Mouse (Mus musculus): ENCODE measurements at regions not wholly inside any gene's neighbourhood (a gene's known extent, or its start where the extent isn't known, plus 50 kb on each side); places are given as distances from the start of the nearest gene placed in this dataset.
"Not testable (repeated sequence)": the region's sequence is repeated elsewhere in the genome, so short reads cannot be mapped to it uniquely, and the experiment has no call there.

DNA sequence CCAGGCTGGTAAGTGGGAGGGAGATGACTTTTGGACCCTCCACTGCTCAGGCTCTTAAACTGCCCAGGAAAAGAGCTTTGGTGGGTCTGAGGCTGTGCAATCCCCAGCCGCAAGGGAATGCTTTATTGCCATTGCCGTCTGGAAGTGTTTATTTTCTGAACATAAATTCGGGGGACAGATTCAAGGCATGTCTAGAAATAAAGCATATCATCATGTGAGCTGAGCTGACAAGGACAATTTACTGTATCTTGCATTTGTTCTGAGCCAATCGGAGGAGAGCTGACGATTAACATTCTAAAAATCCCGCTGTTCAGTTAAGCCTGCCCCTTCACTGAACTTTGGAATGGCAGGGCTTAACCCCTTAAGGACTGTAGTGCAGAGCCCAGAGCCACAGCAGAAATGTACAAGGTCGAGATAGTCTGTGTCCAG, 979.3 kb downstream of the Bcl11a start:
- peak; percentile 76 for ATAC-seq
- H3K27me3 ChIP-seq: no peaks in the 10 kb centered on the region
- H3K9me3 ChIP-seq: no peaks in the 10 kb centered on the region; the same call in 1 of the 2 replicates
- 0 out of 2 replicates have a peak overlapping the region, but pooled peaks have one; percentile 19 for H3K9ac ChIP-seq (replicated peaks)
- H3K4me2 ChIP-seq (replicated peaks): peak overlapping the region; percentile 42
- no peak overlapping the region; the same call in 1 of the 2 replicates for H3K4me3 ChIP-seq (replicated peaks)
- WGBS: 6% methylated on average over 7 of the region's 7 CpGs
- no peak overlapping the region for H3K27ac ChIP-seq
- peaks cover 9% of the 10 kb centered on the region for H3K4me1 ChIP-seq (replicated peaks)
- no peaks in the 10 kb centered on the region for H3K36me3 ChIP-seq

DNA sequence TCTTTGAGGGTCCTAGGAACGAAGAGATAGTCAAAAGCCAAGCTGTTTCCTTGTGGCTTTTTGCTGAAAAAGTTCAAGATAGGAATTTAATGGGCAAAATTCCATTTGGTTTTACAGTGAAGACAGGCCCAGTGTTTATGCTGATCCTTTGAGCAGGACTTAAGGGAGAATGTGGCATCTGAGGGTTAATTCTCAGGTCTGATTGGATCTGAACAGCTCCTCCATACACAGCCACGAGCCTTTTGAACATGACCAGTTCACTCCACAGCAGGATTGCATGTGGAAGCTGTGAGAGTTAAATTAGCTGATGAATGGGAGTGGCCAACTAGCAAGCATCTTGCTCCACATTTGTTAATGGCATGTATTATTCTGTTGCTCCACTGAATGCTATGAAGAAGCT, 979.7 kb downstream of the Bcl11a start:
- Histone ChIP-seq H3K27ac (no peak overlapping the region), H3K9ac (replicated peaks) (no peak overlapping the region), H3K4me1 (replicated peaks) (peaks cover 9% of the 10 kb centered on the region), H3K9me3 (no peaks in the 10 kb centered on the region; the same call in 1 of the 2 replicates), H3K27me3 (no peaks in the 10 kb centered on the region), H3K36me3 (no peaks in the 10 kb centered on the region), H3K4me3 (replicated peaks) (no peak overlapping the region), H3K4me2 (replicated peaks) (peak overlapping the region; percentile 42)
- WGBS: 12% methylated on average over 2 of the region's 2 CpGs
- ATAC-seq: peak; percentile 45; the same call in 1 of the 2 replicates

DNA sequence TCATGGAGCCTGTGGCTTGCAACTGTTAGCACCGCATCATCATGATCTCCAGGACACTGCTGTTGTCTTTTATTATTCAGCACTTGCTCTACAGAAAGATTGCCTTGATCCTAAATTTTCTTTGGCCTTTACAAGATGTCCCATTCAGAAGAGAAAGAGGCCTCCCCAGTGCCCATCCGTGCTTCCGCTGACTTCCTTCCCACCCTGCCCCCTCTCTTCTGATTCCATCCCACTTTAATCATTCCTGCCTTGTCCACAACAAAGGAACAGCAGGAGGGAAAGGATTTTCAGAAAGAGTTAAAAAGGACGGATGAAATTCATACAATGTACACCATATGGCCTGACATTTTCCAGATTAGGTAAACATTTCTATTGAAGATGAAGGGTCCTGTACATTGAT, 985.2 kb downstream of the Bcl11a start:
- H3K4me2 ChIP-seq (replicated peaks): no peak overlapping the region
- H3K36me3 ChIP-seq: no peaks in the 10 kb centered on the region
- H3K4me1 ChIP-seq (replicated peaks): peaks cover 11% of the 10 kb centered on the region
- ATAC-seq: no peak
- no peaks in the 10 kb centered on the region for H3K9me3 ChIP-seq
- WGBS: 16% methylated on average over 4 of the region's 4 CpGs
- H3K4me3 ChIP-seq (replicated peaks): no peak overlapping the region
- H3K27me3 ChIP-seq: no peaks in the 10 kb centered on the region
- no peak overlapping the region; the same call in 1 of the 2 replicates for H3K27ac ChIP-seq
- no peak overlapping the region for H3K9ac ChIP-seq (replicated peaks)

GRCm38 (mm10) chr11:25063978-25064377, 986.1 kb downstream of the Bcl11a start:
- no peaks in the 10 kb centered on the region for H3K36me3 ChIP-seq
- H3K4me2 ChIP-seq (replicated peaks): no peak overlapping the region
- H3K9ac ChIP-seq (replicated peaks): no peak overlapping the region
- peaks cover 11% of the 10 kb centered on the region for H3K4me1 ChIP-seq (replicated peaks)
- H3K4me3 ChIP-seq (replicated peaks): no peak overlapping the region
- H3K27me3 ChIP-seq: no peaks in the 10 kb centered on the region
- no peaks in the 10 kb centered on the region for H3K9me3 ChIP-seq
- no peak overlapping the region for H3K27ac ChIP-seq
- ATAC-seq: no peak
- WGBS: 83% methylated on average over 2 of the region's 2 CpGs

GRCm38 (mm10) chr11:25099976-25100375, 1022.1 kb downstream of the Bcl11a start:
- not testable (repeated sequence) for H3K4me1 ChIP-seq (replicated peaks); H3K36me3 ChIP-seq; H3K9me3 ChIP-seq; H3K4me3 ChIP-seq (replicated peaks); H3K9ac ChIP-seq (replicated peaks); H3K4me2 ChIP-seq (replicated peaks); ATAC-seq; H3K27me3 ChIP-seq; H3K27ac ChIP-seq
- 93% methylated on average over 3 of the region's 3 CpGs for WGBS

- no peak overlapping the region for H3K4me2 ChIP-seq (replicated peaks)
Measured at GRCm38 (mm10) chr11:25104432-25104831, 1026.6 kb downstream of the Bcl11a start.

GRCm38 (mm10) chr11:25124458-25124857, 1046.6 kb downstream of the Bcl11a start:
- Histone ChIP-seq H3K4me1 (replicated peaks) (no peaks in the 10 kb centered on the region), H3K9me3 (no peaks in the 10 kb centered on the region), H3K9ac (replicated peaks) (no peak overlapping the region), H3K36me3 (no peaks in the 10 kb centered on the region), H3K4me3 (replicated peaks) (no peak overlapping the region), H3K27me3 (no peaks in the 10 kb centered on the region), H3K27ac (no peak overlapping the region), H3K4me2 (replicated peaks) (no peak overlapping the region)
- no peak for ATAC-seq
- WGBS: 60% methylated on average over 2 of the region's 2 CpGs

More at GRCm38 (mm10) chr11:25104432-25104831, 1026.6 kb downstream of the Bcl11a start:
- no peak overlapping the region for H3K4me3 ChIP-seq (replicated peaks)
- H3K9me3 ChIP-seq: no peaks in the 10 kb centered on the region
- no peaks in the 10 kb centered on the region for H3K36me3 ChIP-seq
- WGBS: 86% methylated on average over 8 of the region's 8 CpGs
- H3K27me3 ChIP-seq: no peaks in the 10 kb centered on the region
- no peak overlapping the region for H3K27ac ChIP-seq
- no peak for ATAC-seq
- H3K9ac ChIP-seq (replicated peaks): no peak overlapping the region
- no peaks in the 10 kb centered on the region for H3K4me1 ChIP-seq (replicated peaks)

GRCm38 (mm10) chr11:25142226-25142625, 1064.4 kb downstream of the Bcl11a start:
- H3K27ac ChIP-seq: no peak overlapping the region
- H3K4me2 ChIP-seq (replicated peaks): no peak overlapping the region
- no peaks in the 10 kb centered on the region for H3K4me1 ChIP-seq (replicated peaks)
- no peaks in the 10 kb centered on the region for H3K36me3 ChIP-seq
- H3K4me3 ChIP-seq (replicated peaks): no peak overlapping the region
- H3K9me3 ChIP-seq: no peaks in the 10 kb centered on the region
- 78% methylated on average over 2 of the region's 2 CpGs for WGBS
- H3K9ac ChIP-seq (replicated peaks): no peak overlapping the region
- no peak for ATAC-seq
- H3K27me3 ChIP-seq: no peaks in the 10 kb centered on the region

GRCm38 (mm10) chr11:25142833-25143232, 1065.0 kb downstream of the Bcl11a start:
- H3K4me2 ChIP-seq (replicated peaks): no peak overlapping the region
- H3K9me3 ChIP-seq: no peaks in the 10 kb centered on the region
- H3K4me3 ChIP-seq (replicated peaks): no peak overlapping the region
- H3K9ac ChIP-seq (replicated peaks): no peak overlapping the region
- ATAC-seq: no peak
- no peak overlapping the region for H3K27ac ChIP-seq
- no peaks in the 10 kb centered on the region for H3K4me1 ChIP-seq (replicated peaks)
- no peaks in the 10 kb centered on the region for H3K27me3 ChIP-seq
- no peaks in the 10 kb centered on the region for H3K36me3 ChIP-seq
- 81% methylated on average over 4 of the region's 4 CpGs for WGBS

DNA sequence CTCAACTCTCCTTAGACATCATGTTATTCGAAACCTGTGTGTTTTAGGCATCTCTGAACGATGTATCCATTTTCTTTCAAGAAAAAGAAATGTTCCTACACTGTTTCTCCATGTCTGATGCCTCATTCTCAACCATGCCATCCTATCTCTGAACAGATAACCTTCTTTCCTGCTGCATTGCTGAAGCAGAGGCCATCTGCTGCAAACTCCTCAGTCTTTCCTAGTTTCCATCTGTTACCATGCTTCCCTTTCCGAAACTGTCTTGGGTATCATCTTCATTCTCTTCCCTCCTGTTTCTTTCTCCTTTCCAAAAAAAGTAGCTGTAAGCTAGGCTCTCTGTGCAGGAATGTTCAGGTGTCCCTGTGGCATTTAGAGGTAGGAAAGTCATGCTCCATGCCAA, 1063.3 kb downstream of the 5730522E02Rik start:
- Histone ChIP-seq H3K9me3 (no peaks in the 10 kb centered on the region), H3K36me3 (no peaks in the 10 kb centered on the region), H3K4me2 (replicated peaks) (no peak overlapping the region), H3K27ac (no peak overlapping the region), H3K27me3 (no peaks in the 10 kb centered on the region), H3K4me3 (replicated peaks) (no peak overlapping the region), H3K9ac (replicated peaks) (no peak overlapping the region), H3K4me1 (replicated peaks) (no peaks in the 10 kb centered on the region)
- 81% methylated on average over 3 of the region's 3 CpGs for WGBS
- no peak for ATAC-seq

DNA sequence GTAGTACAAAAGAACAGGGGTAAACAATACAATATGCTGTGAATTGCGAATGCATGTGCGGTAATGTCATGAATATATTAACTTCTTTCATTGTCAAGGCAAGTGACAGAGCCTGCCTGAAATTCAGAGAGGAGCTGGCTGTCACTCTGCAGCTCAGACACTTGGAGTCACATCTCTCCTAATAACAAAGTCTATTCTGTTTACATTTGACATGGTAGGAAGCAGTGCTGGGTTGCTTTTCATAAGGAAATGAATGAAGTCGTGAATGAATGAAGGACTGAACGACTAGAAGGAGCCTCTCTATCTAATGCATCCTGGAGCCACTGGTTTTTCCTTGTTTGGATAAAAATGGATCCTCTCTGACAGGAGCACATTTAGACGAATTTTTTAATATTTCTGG, 1053.9 kb downstream of the 5730522E02Rik start:
- peak; percentile 85 for ATAC-seq
- 0 out of 2 replicates have a peak overlapping the region, but pooled peaks have one; percentile 54 for H3K9ac ChIP-seq (replicated peaks)

DNA sequence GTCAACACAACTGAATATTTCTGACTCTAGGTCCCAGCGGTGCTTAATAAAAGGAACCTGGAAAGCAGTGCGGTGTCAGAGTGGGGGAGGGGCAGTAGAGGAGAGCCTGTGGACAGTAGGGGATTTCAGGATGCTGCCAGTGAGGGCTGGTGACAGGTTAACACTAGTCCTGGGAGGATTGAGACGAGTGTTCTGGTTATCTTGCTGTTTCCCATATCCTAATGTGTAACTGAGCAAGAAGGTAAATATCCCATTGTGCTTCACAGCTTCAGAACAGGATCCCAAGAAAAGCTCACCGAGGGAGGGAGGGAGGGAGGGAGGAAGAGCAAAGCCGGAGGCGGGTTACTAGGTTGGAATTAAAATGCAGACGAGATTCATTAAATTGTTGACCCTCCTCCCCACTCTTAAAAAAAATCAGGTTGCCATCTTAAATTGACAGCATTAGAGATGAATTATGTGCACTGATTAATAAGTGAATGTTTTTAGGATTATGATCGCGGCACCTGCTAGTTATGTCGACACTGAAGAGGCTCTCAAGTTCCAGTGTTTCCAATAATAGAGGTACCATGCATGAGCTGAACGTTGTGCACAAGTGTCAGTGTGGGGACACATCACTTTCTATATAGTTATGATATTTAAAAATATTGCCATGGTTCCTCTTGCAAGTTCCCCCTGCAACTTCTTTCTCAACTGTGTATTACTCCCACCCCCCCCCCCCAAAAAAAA, 1053.3 kb downstream of the 5730522E02Rik start:
- ATAC-seq: peak; percentile 96
- Histone ChIP-seq H3K27me3 (no peaks in the 10 kb centered on the region), H3K9me3 (no peaks in the 10 kb centered on the region), H3K36me3 (no peaks in the 10 kb centered on the region), H3K4me3 (replicated peaks) (peak overlapping the region; percentile 28), H3K27ac (peak overlapping the region; percentile 67), H3K4me2 (replicated peaks) (peak overlapping the region; percentile 49), H3K9ac (replicated peaks) (0 out of 2 replicates have a peak overlapping the region, but pooled peaks have one; percentile 54), H3K4me1 (replicated peaks) (peaks cover 21% of the 10 kb centered on the region)
- 13% methylated on average over 11 of the region's 11 CpGs for WGBS

More for the DNA sequence above, 1053.9 kb downstream of the 5730522E02Rik start:
- Histone ChIP-seq H3K9me3 (no peaks in the 10 kb centered on the region), H3K36me3 (no peaks in the 10 kb centered on the region), H3K27me3 (no peaks in the 10 kb centered on the region), H3K27ac (peak overlapping the region; percentile 67), H3K4me2 (replicated peaks) (peak overlapping the region; percentile 49), H3K4me3 (replicated peaks) (peak overlapping the region; percentile 28), H3K4me1 (replicated peaks) (peaks cover 21% of the 10 kb centered on the region)
- WGBS: 7% methylated on average over 5 of the region's 5 CpGs
